Mouse (Mus musculus) olfactory bulb, adult 2 months (tissue): Measurements from ENCODE around the gene Cep41.

Source experiments
- CTCF ChIP-seq: fragments of 200-500 bp; IDR thresholded peaks from 2 replicates; pipeline ENCODE4 v1.5.1; 2012; ENCODE audit warnings: low read depth, mild to moderate bottlenecking, low read length, moderate library complexity; ENCODE audit not compliant: insufficient read depth
- POLR2A ChIP-seq: fragments of 200-500 bp; IDR thresholded peaks from 2 replicates; pipeline ENCODE4 v1.6.1; 2012; ENCODE audit warnings: mild to moderate bottlenecking, low read depth, low read length, moderate library complexity; ENCODE audit not compliant: insufficient read depth

DNA sequence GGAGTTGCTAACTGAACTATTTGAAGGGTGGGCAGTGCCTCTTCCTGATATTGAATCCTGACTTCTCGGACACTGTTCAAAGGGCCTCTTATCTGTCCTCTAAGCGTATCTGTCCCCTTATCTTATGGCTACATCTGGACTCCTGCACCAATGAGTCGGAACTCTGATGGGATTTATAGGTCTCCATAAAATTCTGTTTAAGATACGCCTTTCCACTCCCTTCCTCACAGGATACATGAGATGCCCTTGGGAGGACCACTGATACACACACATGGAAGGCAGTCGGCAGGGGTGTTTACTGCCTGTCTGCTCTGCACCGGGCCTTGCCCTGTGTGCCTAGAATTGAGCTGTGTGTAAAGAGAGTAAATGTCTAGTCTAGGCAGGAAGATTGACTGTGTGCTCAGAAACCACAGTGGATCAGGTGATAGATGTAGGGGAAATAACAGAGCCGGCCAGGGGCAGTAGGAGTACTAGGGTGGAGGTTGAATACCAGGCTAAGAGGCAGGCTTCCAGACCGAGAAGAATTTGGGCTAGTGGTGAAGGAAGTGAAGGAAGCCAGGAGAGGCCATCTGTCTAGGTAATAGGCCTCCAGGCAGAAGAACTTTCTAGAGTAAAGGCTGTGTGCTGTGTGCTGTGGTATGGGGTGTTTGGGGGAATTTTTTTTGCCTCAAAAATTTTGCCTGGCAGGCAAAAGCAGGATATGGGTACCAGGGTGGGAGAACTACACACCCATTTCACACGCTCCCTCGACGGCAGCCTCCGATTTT is 49.7 kb downstream of the Cep41 start:
- TF ChIP-seq POLR2A (no peak), CTCF (no peak)
